Mouse (Mus musculus): ENCODE data around the gene Kazn.

DNA sequence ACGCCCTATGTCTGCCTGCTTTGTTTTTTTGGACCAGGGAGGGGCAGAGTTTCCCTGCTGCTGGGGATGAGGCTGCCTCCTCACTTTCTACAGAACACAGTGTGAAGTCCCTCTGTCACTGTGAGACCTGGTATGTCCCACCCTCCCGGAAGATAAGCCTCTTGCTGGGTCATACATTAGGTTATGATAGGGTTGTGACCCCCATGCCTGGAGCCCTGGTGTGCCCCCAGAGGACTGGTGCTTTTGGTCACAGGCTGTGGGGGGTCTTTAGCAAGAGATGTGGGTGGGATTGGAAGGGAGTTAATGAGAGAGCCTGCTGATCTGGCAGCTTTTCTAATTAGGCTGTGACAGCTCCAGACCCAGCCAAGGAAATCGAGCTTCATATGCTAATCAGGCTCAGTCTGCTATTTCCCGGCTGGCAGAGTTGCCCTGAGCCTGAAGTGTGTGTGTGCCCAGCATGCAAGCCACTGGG lies 28.2 kb upstream of the Kazn start:
- TF ChIP-seq MAFK (IDR thresholded peaks at IDR 0.05; ENCODE audit: insufficient replicate concordance, low read length) (no peak), POLR2A (IDR thresholded peaks at IDR 0.05; ENCODE audit: low read depth, low read length) (no peak), MXI1 (IDR thresholded peaks at IDR 0.05; ENCODE audit: low read depth, low read length) (no peak), CHD2 (IDR thresholded peaks at IDR 0.05; ENCODE audit: low read length) (no peak), POLR2AphosphoS2 (IDR thresholded peaks at IDR 0.05; ENCODE audit: low read depth, low read length) (no peak)

Measured in CH12.LX (cell line).